Mouse (Mus musculus) retina, embryonic 14.5 days (tissue): ENCODE results near the gene Rbms3.
A peak's percentile ranks its signal among the peaks of the same experiment; 100 is the strongest.

Experiments
- DNase-seq: peaks from one replicate; pipeline ENCODE4 v3.0.0-alpha.2; 2015; ENCODE audit warnings: low spot score

Gene Rbms3

DNA sequence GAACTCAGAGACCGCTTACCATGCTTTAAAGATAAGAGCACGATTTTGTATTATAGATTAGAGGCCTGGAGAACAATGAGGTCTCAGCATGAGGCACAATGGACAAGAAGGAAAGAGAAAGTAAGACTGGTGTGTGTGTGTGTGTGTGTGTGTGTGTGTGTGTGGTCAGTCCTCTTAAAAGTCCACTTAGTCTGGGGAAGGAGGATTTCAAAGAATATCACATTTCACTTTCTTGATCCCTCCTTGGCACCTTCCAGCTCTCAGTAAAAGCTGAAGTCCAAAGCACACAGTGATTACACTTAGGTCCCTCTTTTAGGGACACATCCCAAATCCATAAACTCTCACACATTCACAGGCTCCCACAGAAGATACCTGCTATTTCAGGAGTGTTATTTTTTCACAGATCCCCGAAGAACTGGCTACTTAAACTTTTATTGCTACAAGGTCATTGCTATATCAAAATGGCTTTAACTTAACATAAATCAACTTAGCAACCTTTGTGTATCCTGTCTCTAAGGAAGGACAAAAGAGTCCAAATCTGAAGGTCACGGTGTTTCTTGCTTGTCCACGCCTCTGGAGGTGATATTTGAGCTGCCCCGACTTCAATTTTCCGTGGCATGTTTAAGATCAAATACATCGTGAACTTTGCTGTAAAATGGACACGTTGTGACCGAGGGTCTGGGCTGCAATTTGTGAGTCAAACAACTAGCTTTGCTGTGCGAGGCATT is 880.7 kb downstream of the Rbms3 start:
- DNase-seq, result no peak

DNA sequence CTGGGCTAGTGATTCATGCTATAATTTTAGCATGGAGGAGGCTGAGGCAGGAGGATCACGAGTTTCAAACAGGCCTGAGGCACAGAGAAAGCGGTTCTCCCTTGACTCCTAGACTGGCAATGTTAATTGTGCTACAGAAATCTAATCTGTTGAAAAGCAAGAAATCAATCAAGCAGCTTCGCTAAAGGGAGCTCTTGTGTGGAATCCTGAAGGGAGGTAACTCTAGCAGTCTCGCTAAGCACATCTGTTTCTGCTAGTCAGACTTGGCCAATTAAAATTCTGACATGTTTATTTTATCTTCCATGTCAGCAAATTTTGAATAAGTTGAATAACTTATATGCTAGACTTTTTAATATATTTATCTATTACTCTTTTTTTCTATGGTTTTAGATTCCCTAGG is 881.4 kb downstream of the Rbms3 start:
- no peak for DNase-seq

DNA sequence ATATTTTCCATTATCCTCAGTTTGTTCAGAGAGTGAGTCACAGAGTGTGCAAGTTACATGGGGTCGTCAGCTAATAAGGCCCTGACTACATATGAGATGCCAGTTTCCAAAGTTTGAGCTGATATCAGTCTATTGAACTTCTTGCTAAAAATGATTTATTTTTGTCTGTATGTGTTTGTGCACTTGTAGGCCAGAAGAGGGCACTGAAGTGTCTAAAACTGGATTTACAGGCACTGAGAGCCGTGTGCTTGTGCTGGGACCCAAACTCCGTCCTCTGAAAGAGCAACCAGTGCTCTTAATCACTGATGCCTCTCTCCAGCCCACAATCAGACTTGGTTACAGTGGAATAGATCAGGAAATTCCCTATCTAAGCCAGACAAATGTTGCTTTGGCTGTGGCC is 882.8 kb downstream of the Rbms3 start:
- DNase-seq, result no peak

DNA sequence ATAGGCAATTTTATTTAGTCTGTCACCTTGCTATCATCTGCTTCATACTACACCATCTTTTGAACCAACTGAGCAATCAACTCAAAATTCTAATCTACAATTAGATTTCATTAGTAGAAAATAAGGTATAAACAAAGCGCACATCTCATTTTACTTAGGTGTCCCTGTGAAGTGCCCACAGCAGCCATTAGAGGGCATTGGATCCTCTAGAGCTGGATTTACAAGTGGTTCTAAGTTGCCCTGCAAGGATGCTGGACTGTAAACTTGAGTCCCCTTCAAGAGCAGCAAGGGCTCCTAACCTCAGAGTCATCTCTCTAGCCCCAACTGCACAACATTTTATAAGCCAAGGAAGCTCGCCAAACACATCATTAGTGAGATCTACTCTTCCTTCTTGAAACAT is 891.9 kb downstream of the Rbms3 start:
- no peak for DNase-seq

DNA sequence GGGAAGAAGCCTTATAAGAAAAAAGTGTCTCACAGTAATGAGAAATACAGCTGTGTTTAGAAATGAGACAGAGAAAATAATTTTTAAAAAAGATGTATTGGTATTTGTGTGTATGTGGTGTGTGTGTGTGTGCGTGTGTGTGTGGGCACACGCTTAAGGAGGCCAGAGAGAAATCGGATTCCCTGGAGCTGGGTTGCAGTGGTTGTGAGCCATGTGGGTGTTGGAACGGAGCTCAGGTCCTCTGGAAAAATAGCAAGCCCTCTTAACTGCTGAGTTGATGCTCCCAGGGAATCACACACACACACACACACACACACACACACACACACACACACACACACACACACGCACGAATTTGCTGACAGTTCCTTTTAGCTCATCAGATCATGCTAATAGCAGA is 900.5 kb downstream of the Rbms3 start:
- DNase-seq, result no peak

DNA sequence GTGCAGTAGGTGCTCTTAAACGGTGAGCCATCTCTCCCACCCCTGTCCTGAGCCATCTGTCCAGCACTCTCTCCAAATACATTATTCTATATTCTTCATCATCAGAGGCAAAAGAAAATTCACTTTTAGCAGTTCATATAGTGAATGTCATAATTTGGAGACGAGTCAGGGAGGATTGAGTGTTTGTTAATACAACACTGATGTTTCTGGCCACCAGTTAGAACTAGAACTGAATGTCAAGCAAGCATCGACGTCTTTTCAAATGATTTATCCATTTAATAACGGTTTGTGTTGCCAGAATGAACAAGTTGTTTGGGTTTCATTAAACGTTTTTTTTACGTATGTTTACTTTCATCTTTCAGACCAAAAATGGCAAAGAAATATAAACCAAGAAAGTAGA is 901.1 kb downstream of the Rbms3 start:
- no peak for DNase-seq

DNA sequence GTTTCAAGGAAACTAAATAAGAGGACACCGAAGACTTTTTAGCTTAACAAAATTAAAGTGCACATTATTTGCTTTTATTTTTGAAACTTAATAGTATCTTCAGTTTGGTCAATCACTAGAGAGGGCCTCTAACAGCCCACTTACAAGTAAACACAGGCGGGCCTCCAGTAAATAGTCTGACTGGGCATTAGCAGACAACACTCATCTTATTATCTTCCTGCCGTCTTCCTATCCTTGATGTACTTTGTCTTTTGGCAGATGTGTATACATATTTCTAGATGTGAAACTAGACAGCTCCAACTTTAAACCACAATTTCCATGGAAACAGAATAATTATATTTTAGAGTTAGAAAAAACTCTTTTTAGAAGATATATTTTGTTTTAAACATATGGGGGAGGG is 901.6 kb downstream of the Rbms3 start:
- no peak for DNase-seq

DNA sequence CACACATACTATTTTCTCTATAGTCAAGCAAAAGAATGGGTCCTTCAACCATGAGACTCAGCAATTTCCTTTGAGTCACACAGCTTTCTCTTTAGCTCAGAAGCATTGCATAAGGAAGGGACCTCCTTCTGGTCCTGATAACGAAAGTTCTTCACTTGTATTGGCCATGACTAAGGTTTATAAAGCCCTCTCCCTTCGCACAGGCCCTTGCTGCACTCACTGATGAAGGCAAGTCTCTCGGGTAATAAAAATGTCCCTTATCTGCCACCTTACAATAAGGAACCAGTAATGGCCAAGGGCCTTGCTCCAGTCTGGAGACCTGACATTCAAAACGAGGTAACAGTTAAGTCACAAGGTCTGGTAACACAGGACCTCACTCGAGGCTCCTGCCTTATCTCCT is 905.1 kb downstream of the Rbms3 start:
- DNase-seq, result no peak

DNA sequence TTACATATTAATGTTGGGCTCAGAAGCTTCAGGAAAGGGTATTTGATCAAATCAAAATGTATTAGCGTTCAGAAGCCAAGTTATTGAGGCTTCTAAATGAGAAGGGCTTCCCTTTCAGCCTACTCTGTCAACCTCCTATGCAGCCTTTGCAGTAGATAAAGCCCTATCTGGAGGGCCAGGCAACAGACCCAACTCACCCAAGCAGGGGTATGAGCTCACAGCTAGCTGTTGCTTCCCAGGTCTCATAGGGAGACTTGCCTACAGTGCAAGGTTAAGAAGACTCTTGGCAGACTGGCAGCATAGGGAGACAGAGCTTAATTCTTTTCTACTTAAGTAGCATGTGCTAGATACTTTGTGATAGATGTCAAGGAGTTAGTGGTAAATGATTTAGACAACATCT is 926.6 kb downstream of the Rbms3 start:
- no peak for DNase-seq

DNA sequence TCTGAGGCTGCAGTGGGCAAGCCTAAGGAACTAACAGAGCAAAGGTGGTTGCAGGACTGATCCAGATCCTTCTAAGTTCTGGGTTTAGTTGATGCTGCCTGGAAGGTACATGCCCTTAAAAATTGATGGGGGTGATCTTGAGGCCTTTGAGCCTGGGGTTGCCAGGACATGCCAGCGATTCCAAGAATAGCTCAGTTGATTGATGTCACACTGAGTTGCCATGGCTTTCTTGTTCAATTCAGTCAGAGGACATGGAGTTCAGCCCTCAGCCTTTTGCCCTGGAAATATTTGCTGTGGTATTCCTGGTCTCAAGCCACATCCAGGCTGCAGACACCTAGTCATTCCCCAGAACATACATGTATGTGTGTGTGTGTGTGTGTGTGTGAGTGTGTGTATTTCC is 927.1 kb downstream of the Rbms3 start:
- DNase-seq, result no peak

DNA sequence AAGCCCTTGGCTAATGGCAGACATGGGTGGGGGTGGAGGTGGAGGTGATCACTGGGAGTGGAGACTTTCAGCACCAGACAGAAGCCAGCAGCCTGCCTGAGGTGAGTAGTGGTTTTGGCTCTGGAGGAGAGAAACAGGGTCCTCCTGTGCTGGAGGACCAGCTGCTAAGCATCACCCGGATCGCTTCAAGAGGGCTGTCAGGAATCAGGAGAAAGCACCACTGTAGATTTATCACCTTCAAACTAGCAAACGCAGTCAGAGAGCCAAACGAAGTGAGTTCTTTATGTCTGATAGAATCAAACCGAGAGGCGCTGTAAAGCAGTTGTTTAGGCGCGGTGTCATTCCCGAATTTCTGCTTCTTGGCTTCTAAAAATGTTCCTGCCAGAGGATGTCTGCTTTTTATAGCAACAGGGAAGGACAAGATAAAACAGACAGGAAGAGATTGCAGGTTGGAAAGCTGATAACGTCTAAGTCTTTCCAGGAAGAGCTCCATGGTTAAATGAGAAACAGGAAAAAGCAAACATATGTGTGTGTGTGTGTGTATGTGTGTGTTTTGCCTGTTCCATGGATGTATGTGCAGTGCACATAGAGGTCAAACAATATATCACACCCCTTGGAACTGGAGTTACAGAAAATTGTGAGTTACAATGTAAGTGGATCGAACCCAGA is 928.1 kb downstream of the Rbms3 start:
- no peak for DNase-seq

DNA sequence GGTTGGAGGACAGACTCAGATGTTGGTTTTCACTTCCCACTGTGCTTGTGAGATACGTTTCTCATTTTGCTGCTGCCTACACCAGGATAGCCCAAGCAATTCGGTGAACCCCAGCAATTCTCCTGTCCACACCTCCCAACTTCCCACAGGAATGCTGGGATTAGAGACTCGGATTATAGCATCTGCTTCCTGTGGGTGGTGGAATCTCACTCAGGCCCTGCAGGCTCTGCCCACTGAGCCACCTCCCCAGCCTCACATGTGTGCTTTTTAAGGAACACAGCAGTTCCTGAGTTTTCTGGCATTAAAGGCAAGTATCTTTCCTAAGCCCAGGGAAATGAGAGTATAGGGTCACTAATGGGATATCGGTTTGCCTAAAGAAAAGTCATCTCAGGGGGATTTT is 941.1 kb downstream of the Rbms3 start:
- DNase-seq, result no peak

DNA sequence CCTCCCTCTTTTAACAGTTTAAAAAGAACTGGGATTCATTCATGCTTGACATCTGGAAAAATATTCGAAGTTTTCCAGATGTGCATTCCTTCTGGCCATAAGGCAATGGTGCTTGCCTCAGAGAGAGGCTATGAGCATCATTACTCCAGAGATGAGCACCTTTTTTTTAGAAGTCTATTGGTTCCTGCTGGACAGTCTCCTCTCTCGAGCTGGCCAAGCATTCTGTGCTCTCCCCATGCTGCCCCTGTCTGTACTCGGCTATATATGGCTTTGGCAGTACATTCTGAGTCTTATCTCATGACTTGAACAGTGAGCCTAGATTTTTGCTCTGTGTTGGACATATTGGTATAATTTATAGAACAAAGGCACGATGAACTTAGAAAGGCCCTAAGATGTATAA is 952.6 kb downstream of the Rbms3 start:
- no peak for DNase-seq

DNA sequence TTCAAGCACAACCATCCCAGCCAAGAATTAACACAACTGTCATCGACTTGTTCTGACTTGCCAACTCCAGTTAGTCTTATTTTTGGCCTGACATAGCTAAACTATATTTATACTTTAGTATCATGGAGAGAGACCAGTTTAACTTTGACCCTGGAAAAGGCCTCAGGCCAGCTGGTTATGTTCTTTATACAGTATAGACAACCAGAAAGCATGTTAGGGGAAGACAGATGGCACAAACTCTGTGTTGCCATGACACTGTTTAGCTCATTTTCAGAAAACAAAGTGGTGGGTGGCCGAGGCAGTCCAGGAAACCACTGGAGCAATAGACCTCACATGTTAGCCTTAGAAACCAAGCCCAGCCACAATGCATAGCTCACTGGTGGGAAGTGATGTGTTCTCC is 953.3 kb downstream of the Rbms3 start:
- DNase-seq, result peak; percentile 2

DNA sequence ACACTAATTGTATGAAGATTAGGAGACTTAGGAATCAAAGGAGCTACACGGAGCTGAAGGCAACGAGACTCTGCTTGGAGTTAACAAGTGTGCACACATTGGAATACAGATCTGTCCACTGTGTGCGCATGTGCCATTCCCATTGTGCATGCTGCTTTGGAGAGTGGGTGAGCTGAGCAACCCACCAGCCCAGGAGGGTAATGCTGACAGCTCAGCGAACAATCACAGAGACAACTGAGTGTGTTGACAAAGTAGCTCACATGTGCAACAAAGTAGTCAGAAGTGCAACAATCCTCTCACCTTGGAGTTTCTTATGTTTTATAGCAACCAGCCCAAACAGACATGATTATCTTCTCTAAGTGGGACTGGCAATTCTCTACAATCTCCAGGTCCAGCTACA is 955.5 kb downstream of the Rbms3 start:
- DNase-seq, result no peak

DNA sequence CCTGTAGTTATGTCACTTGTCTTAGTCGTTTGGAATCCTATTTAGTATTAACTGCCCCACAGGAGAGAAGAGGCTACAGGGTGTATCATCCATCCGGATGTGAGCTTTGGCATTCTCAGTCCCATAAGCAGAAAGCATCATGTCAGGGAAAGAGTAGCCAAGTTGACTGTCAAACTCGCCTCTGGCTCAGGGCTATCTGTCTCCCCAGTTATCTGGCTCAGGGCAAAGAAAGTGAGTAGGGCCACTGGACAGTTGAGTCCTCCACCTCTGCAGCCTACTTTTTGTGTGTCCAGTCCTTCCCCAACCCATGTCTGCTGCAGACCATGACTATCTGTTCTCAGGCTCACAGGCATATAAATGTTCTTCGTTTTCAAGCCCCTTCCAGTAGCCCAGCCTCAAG is 968.7 kb downstream of the Rbms3 start:
- no peak for DNase-seq

DNA sequence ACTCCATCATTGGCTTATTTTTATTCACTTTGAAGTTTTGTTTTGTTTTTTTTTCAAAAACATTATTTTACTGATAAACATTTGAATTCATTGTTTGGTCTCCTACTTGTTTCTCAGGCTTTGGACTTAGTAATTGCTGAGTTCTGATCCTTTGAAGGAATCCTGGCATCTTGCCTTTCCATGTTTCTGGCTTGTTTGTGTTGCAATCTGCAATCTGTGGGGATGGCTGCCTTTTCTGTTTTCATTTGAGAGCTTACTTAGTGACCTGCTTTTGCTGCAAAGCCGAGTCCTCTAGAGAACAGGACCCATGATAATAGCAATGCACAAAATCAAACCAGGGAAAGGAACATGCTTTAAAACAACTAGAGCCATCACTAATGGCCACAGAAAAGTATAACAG is 969.8 kb downstream of the Rbms3 start:
- no peak for DNase-seq

DNA sequence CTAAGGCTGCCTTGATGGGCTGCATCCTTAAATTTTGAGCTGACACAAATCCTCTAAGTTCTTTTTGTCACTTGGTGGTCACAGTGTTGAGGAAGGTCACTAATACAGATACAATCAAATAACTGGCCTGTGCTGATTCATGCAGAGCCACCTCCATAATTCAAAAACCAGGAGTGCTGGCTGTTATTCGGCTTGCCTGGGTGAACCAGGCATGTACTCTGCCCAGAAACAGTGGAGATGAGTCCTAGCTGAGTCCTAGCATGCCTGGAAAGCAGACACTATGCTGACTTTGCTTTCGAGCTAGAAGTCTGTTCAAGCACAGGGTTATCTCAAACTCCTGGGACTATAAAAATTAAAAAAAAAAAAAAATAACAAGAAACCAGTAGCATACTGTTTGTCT is 972.6 kb downstream of the Rbms3 start:
- no peak for DNase-seq

DNA sequence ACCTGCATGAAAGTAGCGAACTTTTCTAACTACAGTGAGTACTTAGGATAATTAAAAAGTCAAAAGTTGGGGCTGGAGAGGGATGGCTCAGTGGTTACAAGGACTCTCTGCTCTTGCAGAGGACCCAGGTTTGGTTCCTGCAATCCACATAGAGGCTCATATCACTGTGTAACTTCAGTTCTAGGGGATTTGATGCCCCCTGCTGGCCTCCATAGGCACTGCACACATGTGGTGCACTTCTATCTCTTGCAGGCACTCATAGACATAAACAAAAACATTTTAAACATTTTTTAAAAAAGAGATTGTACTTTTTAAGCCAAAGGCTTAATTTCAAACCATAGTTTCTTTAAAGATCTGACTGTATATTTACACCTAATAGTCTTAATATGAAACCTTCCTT is 978.3 kb downstream of the Rbms3 start:
- no peak for DNase-seq

DNA sequence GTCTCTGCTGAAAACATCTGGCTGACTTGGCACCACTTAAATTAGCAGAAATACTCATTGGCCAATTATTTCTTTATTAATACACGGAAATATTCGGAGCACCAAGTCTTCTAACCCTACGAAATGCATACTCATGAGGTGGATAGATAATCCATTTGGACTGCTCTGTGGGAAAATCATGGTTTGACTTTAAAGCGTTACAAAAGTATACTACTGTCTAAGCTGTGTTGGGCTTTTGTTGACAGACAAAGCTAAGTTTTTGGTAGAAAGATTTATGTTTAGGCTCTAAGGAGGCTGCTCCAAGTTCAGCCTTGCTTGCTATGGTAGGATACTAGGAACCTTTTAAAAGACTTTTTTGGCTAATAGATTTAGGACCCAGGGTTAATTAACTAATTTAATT is 979.8 kb downstream of the Rbms3 start:
- DNase-seq, result no peak

DNA sequence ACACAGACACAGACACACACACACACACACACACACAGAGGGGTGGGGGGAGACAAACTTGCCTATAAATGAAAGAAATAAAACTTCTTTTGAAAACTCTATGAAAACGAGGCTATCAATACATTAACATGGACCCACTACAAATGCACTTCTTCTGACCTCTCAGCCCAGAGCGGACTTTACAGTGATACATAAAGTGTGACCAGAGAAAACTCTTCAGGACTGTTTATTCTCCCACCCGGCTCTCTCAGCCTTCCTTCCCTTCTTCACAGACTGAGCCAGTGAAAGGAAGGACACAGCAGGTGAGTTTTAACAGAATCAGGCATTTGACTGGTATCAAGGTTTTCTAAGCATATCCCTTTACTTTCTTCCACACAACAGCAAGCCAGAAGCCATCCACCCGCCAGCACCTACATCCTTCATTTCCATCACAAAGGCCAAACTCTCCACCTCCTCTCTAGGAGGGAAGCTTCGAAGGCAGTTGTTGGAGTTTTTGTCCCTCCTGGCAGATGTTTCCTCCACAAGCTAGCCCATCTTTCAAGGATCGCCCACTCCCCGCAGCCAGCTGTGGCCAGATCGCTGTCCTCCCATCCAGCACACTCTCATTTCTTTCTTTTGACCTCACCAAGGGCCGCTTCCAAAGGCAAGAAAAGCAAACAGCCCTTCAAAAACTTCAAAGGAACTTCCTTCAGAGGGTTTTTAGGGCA is 980.5 kb downstream of the Rbms3 start:
- DNase-seq, result no peak

DNA sequence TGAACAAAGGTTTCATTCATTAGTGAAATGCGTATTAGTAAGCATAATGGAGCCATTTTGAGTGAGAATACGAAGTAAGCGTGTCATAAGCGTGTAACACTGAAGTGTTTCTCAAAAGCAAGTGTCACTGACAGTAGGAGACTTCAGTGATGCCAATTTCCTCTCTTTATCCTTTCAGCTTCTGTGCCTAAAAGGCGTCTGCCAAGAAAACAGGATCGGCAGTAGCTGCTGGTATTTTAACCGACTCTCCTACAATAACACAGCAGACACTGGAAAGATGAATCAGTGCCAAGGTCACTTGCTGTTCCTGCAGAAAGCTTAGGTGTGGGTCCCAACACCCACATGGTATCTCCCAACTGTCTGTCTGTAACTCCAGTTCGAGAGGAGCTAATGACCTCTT is 985.1 kb downstream of the Rbms3 start:
- DNase-seq, result no peak

DNA sequence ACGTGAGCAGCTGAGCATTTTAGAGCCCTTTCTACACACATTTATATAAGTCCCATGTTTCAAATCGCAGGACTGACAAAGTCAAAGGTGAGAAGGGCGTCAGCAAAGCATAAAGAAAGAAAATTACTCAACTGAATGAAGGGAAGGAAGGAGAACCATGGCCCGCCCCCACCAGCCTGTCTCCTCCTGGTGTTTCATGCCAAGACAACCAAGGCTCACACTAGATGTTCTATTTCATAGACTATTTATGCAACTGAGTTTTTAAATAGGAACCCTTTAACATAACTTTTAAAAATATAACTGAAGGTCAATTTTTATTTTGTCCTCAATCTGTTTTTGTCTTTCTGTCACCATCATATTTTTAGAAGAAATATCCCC is 989.4 kb downstream of the Rbms3 start:
- DNase-seq, result no peak
